Mouse (Mus musculus) lung, adult 2 months (tissue): ENCODE measurements around the gene Olfr1057. TPM values are rescaled to one million over a fixed set of nuclear protein-coding genes. Genes with fewer than 3 reads are reported as not detected.
"Not testable (repeated sequence)": the region's sequence is repeated elsewhere in the genome, so short reads cannot be mapped to it uniquely, and the experiment has no call there.

Experiments
- DNase-seq: peaks from one replicate; pipeline ENCODE4 v3.0.0; 2022
- H3K4me1 ChIP-seq: fragments of 200-500 bp; 2 replicates; pipeline ENCODE4 v1.6.1; 2011; ENCODE audit warnings: low read length; ENCODE audit not compliant: control insufficient read depth, insufficient read depth
- H3K4me3 ChIP-seq: fragments of 200-500 bp; replicated peaks from 2 replicates; pipeline ENCODE3; 2011; ENCODE audit warnings: low read depth, mild to moderate bottlenecking, control low read depth, low read length; ENCODE audit errors: extremely low read depth
- CTCF ChIP-seq: fragments of 200-500 bp; IDR thresholded peaks from 2 replicates; pipeline ENCODE4 v1.5.1; 2011; ENCODE audit warnings: mild to moderate bottlenecking, low read length, control low read depth; ENCODE audit not compliant: insufficient read depth
- POLR2A ChIP-seq: fragments of 200-500 bp; IDR thresholded peaks from 2 replicates; pipeline ENCODE4 v1.6.1; 2011; ENCODE audit warnings: low read depth, mild to moderate bottlenecking, control low read depth, low read length, borderline replicate concordance; ENCODE audit errors: extremely low read depth
- WGBS: fragments of 180-500 bp; shearing (Covaris S2); methylation state at CpG from one replicate; pipeline ENCODE4 v1.1.7; 2018; 5-methylcytosine and 5-hydroxymethylcytosine counted together
- polyA plus RNA-seq: library from polyadenylated mRNA; depleted of rRNA; stranded (reverse); fragments of >200 nt; gene quantifications from 2 replicates; pipeline ENCODE4 v1.2.3, GENCODE M21; 2012; rRNA removed

The Olfr1057 gene
- not detected in 2 replicates for polyA plus RNA-seq

DNA sequence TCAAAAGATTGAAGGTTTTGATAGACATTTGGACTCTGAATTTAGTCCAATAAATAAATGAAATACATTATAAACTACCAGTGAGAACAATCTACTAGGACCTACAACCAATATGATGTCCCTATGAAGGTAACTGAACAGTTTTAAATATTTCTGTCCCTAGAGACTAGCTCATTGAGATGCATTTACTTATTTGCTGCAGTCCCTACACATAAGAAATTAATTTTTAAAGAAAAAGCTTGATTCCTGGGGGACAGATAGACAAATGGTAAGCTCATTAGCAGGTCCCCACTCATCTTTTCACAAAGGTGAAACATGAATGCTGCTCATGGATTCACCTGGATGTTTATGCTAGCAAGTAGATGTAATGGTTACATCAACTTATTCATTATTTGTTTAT lies at the start of gene Olfr1057:
TSS of gene Olfr1057 (minus strand) at position 101 of the 400 bp plus-strand sequence.
- DNase-seq: no peak
- Histone ChIP-seq H3K4me1 (no peaks in the 10 kb centered on the region), H3K4me3 (no peak within 1 kb of the TSS)
- TF ChIP-seq CTCF (no peak), POLR2A (no peak)

GRCm38 (mm10) chr2:86426649-86427048 lies 48.5 kb upstream of the Olfr1057 start, which contains the start of gene Olfr1062:
Gene Olfr1062 (minus strand): TSS chr2:86426749.
- not testable (repeated sequence) for DNase-seq, H3K4me3 ChIP-seq, H3K4me1 ChIP-seq

DNA sequence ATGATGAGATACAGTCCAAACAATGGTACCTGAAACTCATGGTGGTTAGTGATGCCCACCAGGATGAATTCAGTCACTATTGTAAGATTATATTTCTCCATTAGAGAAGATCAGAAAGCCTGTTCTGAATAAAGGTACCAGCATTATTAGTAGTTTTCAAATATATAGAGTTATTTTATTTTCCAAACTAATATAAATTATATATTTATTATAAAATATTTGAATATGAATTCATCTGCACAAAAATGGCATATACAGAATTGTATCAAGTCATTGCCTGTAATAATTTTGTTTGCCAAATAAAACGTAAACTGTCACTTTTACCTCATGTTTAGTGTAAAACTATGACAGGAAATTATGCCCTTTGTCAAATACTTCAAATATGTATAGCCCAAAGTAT lies 35.8 kb upstream of the Olfr1057 start, which contains the start of gene Olfr1061:
TSS of gene Olfr1061 (minus strand) at position 101 of the 400 bp plus-strand sequence.
- Histone ChIP-seq H3K4me1 (no peaks in the 10 kb centered on the region), H3K4me3 (no peak within 1 kb of the TSS)
- DNase-seq: no peak
- no peak for TF ChIP-seq POLR2A
- no peak for TF ChIP-seq CTCF
- 58% methylated on average over 1 of the region's 1 CpGs for WGBS

DNA sequence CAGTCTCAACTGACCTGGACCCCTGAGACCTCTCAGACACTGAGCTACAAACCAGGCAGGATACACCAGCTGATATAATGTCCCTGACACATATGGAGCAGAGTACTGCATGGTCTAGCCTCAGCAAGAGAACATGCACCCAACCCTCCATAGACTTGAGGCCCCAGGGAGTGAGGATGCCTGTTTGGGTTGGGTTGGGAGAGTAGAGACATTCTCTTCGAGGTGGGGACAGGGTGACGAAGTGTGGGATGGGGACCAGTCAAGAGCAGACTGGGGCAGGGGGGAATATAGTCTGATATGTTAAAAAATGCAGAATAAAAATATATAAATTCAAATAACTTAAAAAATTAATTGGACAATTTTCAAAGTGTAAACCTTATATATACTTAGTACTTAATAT lies 16.9 kb upstream of the Olfr1057 start:
- no peak for TF ChIP-seq POLR2A
- no peak for TF ChIP-seq CTCF
- Histone ChIP-seq H3K4me1 (no peaks in the 10 kb centered on the region), H3K4me3 (no peak overlapping the region)
- 76% methylated on average over 2 of the region's 2 CpGs for WGBS
- no peak for DNase-seq

- DNase-seq, H3K4me3 ChIP-seq, H3K4me1 ChIP-seq: not testable (repeated sequence)
Observed at GRCm38 (mm10) chr2:86388461-86388860, 10.3 kb upstream of the Olfr1057 start, which contains the start of gene Olfr1058. Gene Olfr1058 (minus strand): TSS chr2:86388561.

DNA sequence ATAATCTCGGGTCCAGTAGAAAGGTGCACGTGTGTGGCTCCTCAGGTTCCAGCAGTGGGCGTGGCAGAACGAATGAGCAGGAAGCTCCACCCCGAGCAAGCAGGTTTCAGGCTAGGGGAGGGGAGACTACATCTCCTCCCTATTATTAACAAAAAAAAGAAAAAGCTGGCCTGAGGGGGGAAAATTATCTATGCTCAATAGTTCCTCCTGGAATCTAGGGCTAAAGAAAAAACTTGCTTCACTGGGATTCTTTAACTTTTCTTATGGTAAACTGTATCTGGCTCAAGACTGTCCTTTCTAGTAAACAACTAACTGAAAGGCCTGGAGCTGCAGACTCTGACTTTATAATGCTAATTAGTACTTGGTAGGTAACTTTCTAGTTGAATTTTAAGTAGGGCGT lies 11.9 kb downstream of the Olfr1057 start:
- DNase-seq, H3K4me3 ChIP-seq, H3K4me1 ChIP-seq: not testable (repeated sequence)
- WGBS: 67% methylated on average over 1 of the region's 6 CpGs

GRCm38 (mm10) chr2:86362369-86362768 lies 15.8 kb downstream of the Olfr1057 start, which contains the start of gene Olfr1056:
Gene Olfr1056 (minus strand): TSS chr2:86362469.
- no peak within 1 kb of the TSS for H3K4me3 ChIP-seq
- DNase-seq: no peak
- no peaks in the 10 kb centered on the region for H3K4me1 ChIP-seq
- no peak for TF ChIP-seq CTCF
- no peak for TF ChIP-seq POLR2A

DNA sequence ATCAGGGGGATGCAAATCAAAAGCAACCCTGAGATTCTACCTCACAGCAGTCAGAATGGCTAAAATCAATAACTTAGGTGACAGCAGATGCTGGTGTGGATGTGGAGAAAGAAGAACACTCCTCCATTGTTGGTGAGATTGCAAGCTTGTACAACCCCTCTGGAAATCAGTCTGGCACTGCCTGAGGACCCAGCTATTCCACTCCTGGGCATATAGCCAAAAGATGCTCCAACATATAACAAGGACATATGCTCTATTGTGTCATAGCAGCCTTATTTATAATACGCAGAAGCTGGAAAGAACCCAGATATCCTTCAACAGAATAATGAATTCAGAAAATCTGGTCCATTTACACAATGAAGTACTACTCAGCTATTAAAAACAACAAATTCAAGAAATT lies 26.4 kb downstream of the Olfr1057 start:
- H3K4me3 ChIP-seq, H3K4me1 ChIP-seq, DNase-seq: not testable (repeated sequence)
- WGBS: 88% methylated on average over 1 of the region's 1 CpGs

DNA sequence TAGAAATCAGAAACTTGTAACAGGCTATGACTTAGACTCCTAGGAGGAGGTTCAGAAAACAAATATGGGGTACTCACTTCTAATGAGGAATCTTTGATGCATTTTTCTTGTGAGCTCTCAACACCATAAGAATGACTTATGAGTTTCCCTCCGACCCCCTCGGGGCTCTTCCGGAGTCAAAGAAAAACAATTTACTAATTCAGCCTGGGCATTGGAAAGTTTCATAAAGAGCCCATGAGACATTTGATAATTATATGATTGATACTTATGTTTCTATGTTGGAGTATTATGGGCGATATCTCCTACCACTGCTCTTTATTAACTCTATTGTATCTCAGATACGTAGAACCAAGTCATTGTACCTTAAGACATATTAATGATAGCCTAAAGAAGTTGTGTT lies 28.0 kb downstream of the Olfr1057 start, which contains the start of gene Olfr1055:
TSS of gene Olfr1055 (minus strand) at position 101 of the 400 bp plus-strand sequence.
- H3K4me3 ChIP-seq: no peak within 1 kb of the TSS
- WGBS: 80% methylated on average over 5 of the region's 5 CpGs
- no peaks in the 10 kb centered on the region for H3K4me1 ChIP-seq
- DNase-seq: no peak
- no peak for TF ChIP-seq CTCF
- TF ChIP-seq POLR2A: no peak

DNA sequence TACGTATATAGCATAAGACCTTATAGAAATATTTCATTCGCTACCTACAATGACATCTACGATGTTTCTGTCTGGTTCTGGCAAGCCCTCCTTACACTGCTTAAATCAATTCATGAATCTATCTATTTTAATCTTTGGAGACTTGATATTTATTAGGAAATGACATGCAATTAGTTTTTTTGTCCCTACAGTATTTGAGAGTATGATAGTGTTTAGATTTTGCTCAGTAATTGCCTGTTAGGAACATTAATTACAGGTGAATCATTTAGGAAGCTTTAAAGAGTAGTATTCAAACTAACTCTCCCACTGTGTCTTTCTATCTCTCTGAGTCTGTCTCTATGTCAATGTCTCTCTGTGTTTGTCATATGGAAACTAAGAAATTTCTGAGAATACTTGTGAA lies 42.9 kb downstream of the Olfr1057 start, which contains the start of gene Olfr1054:
TSS of gene Olfr1054 (minus strand) at position 101 of the 400 bp plus-strand sequence.
- no peak for DNase-seq
- 78% methylated on average over 3 of the region's 3 CpGs for WGBS
- TF ChIP-seq CTCF (no peak), POLR2A (no peak)
- Histone ChIP-seq H3K4me3 (no peak within 1 kb of the TSS), H3K4me1 (no peaks in the 10 kb centered on the region)

Other genes with a start within 250 kb of the Olfr1057 start
- not detected in 2 replicates for gene Olfr1039, start 242.5 kb downstream of the Olfr1057 start, polyA plus RNA-seq
- not detected in 2 replicates for gene Olfr1040, start 231.7 kb downstream of the Olfr1057 start, polyA plus RNA-seq
- not detected in 2 replicates for gene Olfr1042, start 216.6 kb downstream of the Olfr1057 start, polyA plus RNA-seq
- not detected in 2 replicates for gene Olfr1043, start 210.9 kb downstream of the Olfr1057 start, polyA plus RNA-seq
- not detected in 2 replicates for gene Olfr1044, start 200.6 kb downstream of the Olfr1057 start, polyA plus RNA-seq
- not detected in 2 replicates for gene Olfr52, start 192.7 kb downstream of the Olfr1057 start, polyA plus RNA-seq
- not detected in 2 replicates for gene Olfr1045, start 175.4 kb downstream of the Olfr1057 start, polyA plus RNA-seq
- gene Olfr1046, start 159.1 kb downstream of the Olfr1057 start, polyA plus RNA-seq: not detected in 2 replicates
- gene Olfr1047, start 147.0 kb downstream of the Olfr1057 start, polyA plus RNA-seq: not detected in 2 replicates
- gene Olfr1048, start 138.1 kb downstream of the Olfr1057 start, polyA plus RNA-seq: not detected in 2 replicates
- not detected in 2 replicates for gene Olfr1049, start 120.1 kb downstream of the Olfr1057 start, polyA plus RNA-seq
- not detected in 2 replicates for gene Olfr1051, start 99.3 kb downstream of the Olfr1057 start, polyA plus RNA-seq
- gene Olfr1052, start 85.9 kb downstream of the Olfr1057 start, polyA plus RNA-seq: not detected in 2 replicates
- gene Olfr1053, start 63.1 kb downstream of the Olfr1057 start, polyA plus RNA-seq: not detected in 2 replicates
- not detected in 2 replicates for gene Olfr1054, start 43.0 kb downstream of the Olfr1057 start, polyA plus RNA-seq
- gene Olfr1055, start 28.1 kb downstream of the Olfr1057 start, polyA plus RNA-seq: not detected in 2 replicates
- not detected in 2 replicates for gene Olfr1056, start 15.9 kb downstream of the Olfr1057 start, polyA plus RNA-seq
- gene Olfr1058, start 10.2 kb upstream of the Olfr1057 start, polyA plus RNA-seq: not detected in 2 replicates
- not detected in 2 replicates for gene Olfr1061, start 35.7 kb upstream of the Olfr1057 start, polyA plus RNA-seq
- gene Olfr1062, start 48.4 kb upstream of the Olfr1057 start, polyA plus RNA-seq: not detected in 2 replicates
- gene Olfr1065, start 72.2 kb upstream of the Olfr1057 start, polyA plus RNA-seq: not detected in 2 replicates
- not detected in 2 replicates for gene Olfr1066, start 77.9 kb upstream of the Olfr1057 start, polyA plus RNA-seq
- not detected in 2 replicates for gene Olfr228, start 109.0 kb upstream of the Olfr1057 start, polyA plus RNA-seq
- not detected in 2 replicates for gene Olfr1076, start 130.1 kb upstream of the Olfr1057 start, polyA plus RNA-seq
- not detected in 2 replicates for gene Olfr1079, start 164.1 kb upstream of the Olfr1057 start, polyA plus RNA-seq
- not detected in 2 replicates for gene Olfr1080, start 179.8 kb upstream of the Olfr1057 start, polyA plus RNA-seq
- gene Olfr1082, start 220.6 kb upstream of the Olfr1057 start, polyA plus RNA-seq: not detected in 2 replicates